Mouse (Mus musculus): ENCODE results near the gene Frmd4b. TPM values are rescaled to one million over a fixed set of nuclear protein-coding genes. Genes with fewer than 3 reads are reported as not detected.

Frmd4b gene
- total and polyA plus RNA-seq, 3 experiments, result 7.3 to 18.1 (median 11.9) TPM

GRCm38 (mm10) chr6:97552573-97552972, 64.8 kb downstream of the Frmd4b start:
- H3K4me1 ChIP-seq (ENCODE audit: control insufficient read depth, insufficient read depth, low read length), result no peaks in the 10 kb centered on the region; the same call in 1 of the 2 replicates
- WGBS, result 95% methylated on average over 3 of the region's 3 CpGs
- no peak for TF ChIP-seq EP300 (IDR thresholded peaks at IDR 0.05; ENCODE audit: insufficient read depth, low read depth, low read length)
- no peak for TF ChIP-seq POLR2A (IDR thresholded peaks at IDR 0.05; ENCODE audit: insufficient read depth, low read depth, low read length)
- TF ChIP-seq CTCF (IDR thresholded peaks at IDR 0.05), result no peak
- no peak overlapping the region for H3K4me3 ChIP-seq
- no peak for DNase-seq
- H3K36me3 ChIP-seq (ENCODE audit: control insufficient read depth, insufficient read depth, low read length), result no peaks in the 10 kb centered on the region
- no peaks in the 10 kb centered on the region for H3K27me3 ChIP-seq (ENCODE audit: control insufficient read depth, insufficient read depth, low read length)
- H3K27ac ChIP-seq, result no peak overlapping the region
- H3K9ac ChIP-seq (ENCODE audit: low read depth, low read length), result no peak overlapping the region
- H3K79me2 ChIP-seq (replicated peaks; ENCODE audit: control insufficient read depth, insufficient read depth, low read length), result no peaks in the 10 kb centered on the region
- intact Hi-C loops (cut with DNase I), result no loop called here

GRCm38 (mm10) chr6:97551884-97552283, 65.5 kb downstream of the Frmd4b start:
- Histone ChIP-seq H3K36me3 (ENCODE audit: control insufficient read depth, insufficient read depth, low read length) (no peaks in the 10 kb centered on the region), H3K27ac (no peak overlapping the region), H3K4me3 (no peak overlapping the region), H3K4me1 (ENCODE audit: control insufficient read depth, insufficient read depth, low read length) (no peaks in the 10 kb centered on the region; the same call in 1 of the 2 replicates), H3K79me2 (replicated peaks; ENCODE audit: control insufficient read depth, insufficient read depth, low read length) (no peaks in the 10 kb centered on the region), H3K9ac (ENCODE audit: low read depth, low read length) (no peak overlapping the region), H3K27me3 (ENCODE audit: control insufficient read depth, insufficient read depth, low read length) (no peaks in the 10 kb centered on the region)
- 80% methylated on average over 8 of the region's 8 CpGs for WGBS
- intact Hi-C loops (cut with DNase I), result no loop called here
- TF ChIP-seq POLR2A (IDR thresholded peaks at IDR 0.05; ENCODE audit: insufficient read depth, low read depth, low read length), result no peak
- no peak for TF ChIP-seq EP300 (IDR thresholded peaks at IDR 0.05; ENCODE audit: insufficient read depth, low read depth, low read length)
- no peak for TF ChIP-seq CTCF (IDR thresholded peaks at IDR 0.05)
- no peak for DNase-seq

GRCm38 (mm10) chr6:97551161-97551560, 66.2 kb downstream of the Frmd4b start:
- H3K79me2 ChIP-seq (replicated peaks; ENCODE audit: control insufficient read depth, insufficient read depth, low read length), result no peaks in the 10 kb centered on the region
- H3K27ac ChIP-seq, result no peak overlapping the region
- H3K4me1 ChIP-seq (ENCODE audit: control insufficient read depth, insufficient read depth, low read length), result no peaks in the 10 kb centered on the region; the same call in none of the 2 replicates
- TF ChIP-seq POLR2A (IDR thresholded peaks at IDR 0.05; ENCODE audit: insufficient read depth, low read depth, low read length) (no peak), CTCF (IDR thresholded peaks at IDR 0.05) (no peak), EP300 (IDR thresholded peaks at IDR 0.05; ENCODE audit: insufficient read depth, low read depth, low read length) (no peak)
- no peak for DNase-seq
- H3K27me3 ChIP-seq (ENCODE audit: control insufficient read depth, insufficient read depth, low read length), result no peaks in the 10 kb centered on the region
- H3K9ac ChIP-seq (ENCODE audit: low read depth, low read length), result no peak overlapping the region
- intact Hi-C loops (cut with DNase I), result no loop called here
- H3K36me3 ChIP-seq (ENCODE audit: control insufficient read depth, insufficient read depth, low read length), result no peaks in the 10 kb centered on the region
- WGBS, result 76% methylated on average over 4 of the region's 4 CpGs
- no peak overlapping the region for H3K4me3 ChIP-seq

- no peak for DNase-seq
- intact Hi-C loops (cut with DNase I), result no loop called here
- no peaks in the 10 kb centered on the region for H3K27me3 ChIP-seq (ENCODE audit: control insufficient read depth, insufficient read depth, low read length)
Observed at GRCm38 (mm10) chr6:97540458-97540857, 76.9 kb downstream of the Frmd4b start.

DNA sequence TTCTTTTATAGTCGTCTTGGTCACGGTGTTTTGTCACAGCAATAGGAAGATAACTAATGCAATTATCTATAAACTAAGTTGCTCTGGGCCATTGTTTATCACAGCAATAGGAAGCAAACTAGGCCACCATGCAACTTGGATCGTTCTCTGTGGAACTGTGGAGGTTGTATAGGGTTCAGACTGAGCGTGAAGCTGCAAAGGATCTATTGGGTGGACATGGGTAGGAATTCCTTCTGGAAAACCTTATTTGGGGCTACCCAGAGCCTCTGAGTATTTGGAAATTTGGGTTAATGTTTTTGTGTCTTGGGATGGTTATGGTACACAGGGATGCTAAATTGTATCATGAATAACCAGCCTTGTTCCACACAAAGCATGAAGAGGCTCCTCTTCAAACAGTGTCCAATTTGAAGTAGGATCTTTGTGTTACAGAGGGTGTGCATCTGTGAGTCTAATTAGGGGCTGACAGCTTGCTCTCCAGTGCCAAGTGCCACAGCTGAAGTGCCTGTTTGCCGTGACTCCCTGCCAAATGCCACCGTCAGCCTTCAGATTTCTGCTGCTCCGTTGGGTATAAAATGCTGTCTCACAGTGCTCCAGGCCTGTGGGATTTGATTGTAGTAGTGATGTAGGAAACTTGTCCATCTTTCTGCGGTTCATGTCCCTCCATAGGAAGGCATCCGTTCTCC, 81.4 kb downstream of the Frmd4b start:
- Histone ChIP-seq H3K27me3 (ENCODE audit: control insufficient read depth, insufficient read depth, low read length) (0 out of 2 replicates have a peak, but pooled peaks cover 2% of the 10 kb centered on the region), H3K4me1 (ENCODE audit: control insufficient read depth, insufficient read depth, low read length) (no peaks in the 10 kb centered on the region), H3K36me3 (ENCODE audit: control insufficient read depth, insufficient read depth, low read length) (no peaks in the 10 kb centered on the region), H3K27ac (no peak overlapping the region), H3K9ac (ENCODE audit: low read depth, low read length) (no peak overlapping the region), H3K4me3 (no peak overlapping the region), H3K79me2 (replicated peaks; ENCODE audit: control insufficient read depth, insufficient read depth, low read length) (no peaks in the 10 kb centered on the region)
- 84% methylated on average over 9 of the region's 9 CpGs for whole genome bisulfite sequencing
- DNase-seq, result peak in 1 of 2 experiments; percentile 27
- TF ChIP-seq CTCF (IDR thresholded peaks at IDR 0.05), result no peak
- no peak for TF ChIP-seq POLR2A (IDR thresholded peaks at IDR 0.05; ENCODE audit: insufficient read depth, low read depth, low read length)
- TF ChIP-seq EP300 (IDR thresholded peaks at IDR 0.05; ENCODE audit: insufficient read depth, low read depth, low read length), result no peak
- intact Hi-C loops (cut with DNase I), result no loop called here

More at GRCm38 (mm10) chr6:97540458-97540857, 76.9 kb downstream of the Frmd4b start:
- Histone ChIP-seq H3K9ac (ENCODE audit: low read depth, low read length) (no peak overlapping the region), H3K4me1 (ENCODE audit: control insufficient read depth, insufficient read depth, low read length) (no peaks in the 10 kb centered on the region), H3K36me3 (ENCODE audit: control insufficient read depth, insufficient read depth, low read length) (no peaks in the 10 kb centered on the region), H3K4me3 (no peak overlapping the region), H3K79me2 (replicated peaks; ENCODE audit: control insufficient read depth, insufficient read depth, low read length) (no peaks in the 10 kb centered on the region), H3K27ac (no peak overlapping the region)
- no peak for TF ChIP-seq CTCF (IDR thresholded peaks at IDR 0.05)
- no peak for TF ChIP-seq POLR2A (IDR thresholded peaks at IDR 0.05; ENCODE audit: insufficient read depth, low read depth, low read length)
- no peak for TF ChIP-seq EP300 (IDR thresholded peaks at IDR 0.05; ENCODE audit: insufficient read depth, low read depth, low read length)
- whole genome bisulfite sequencing, result 92% methylated on average over 2 of the region's 2 CpGs

DNA sequence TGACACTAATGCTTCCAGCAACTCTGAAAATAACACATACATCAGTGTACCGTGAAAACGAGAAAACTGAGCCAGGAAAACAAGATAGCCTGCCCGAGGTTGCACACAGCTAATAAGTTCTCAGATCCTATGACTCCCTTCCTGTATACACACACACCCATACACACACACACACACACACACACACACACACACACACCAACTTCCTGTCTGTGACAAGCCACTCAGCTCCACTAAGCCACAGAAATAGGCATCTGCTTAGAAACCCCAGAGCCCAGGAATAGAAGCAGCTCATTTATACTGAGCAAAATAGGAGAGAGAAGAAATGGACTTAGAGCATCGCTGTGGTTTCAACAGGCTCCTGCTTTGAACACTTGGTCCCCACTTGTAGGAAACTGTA, 86.3 kb downstream of the Frmd4b start:
- no peak for DNase-seq
- 30% methylated on average over 4 of the region's 4 CpGs for WGBS
- Histone ChIP-seq H3K27me3 (ENCODE audit: control insufficient read depth, insufficient read depth, low read length) (0 out of 2 replicates have a peak, but pooled peaks cover 2% of the 10 kb centered on the region), H3K4me3 (no peak overlapping the region), H3K36me3 (ENCODE audit: control insufficient read depth, insufficient read depth, low read length) (no peaks in the 10 kb centered on the region), H3K27ac (no peak overlapping the region), H3K9ac (ENCODE audit: low read depth, low read length) (no peak overlapping the region), H3K4me1 (ENCODE audit: control insufficient read depth, insufficient read depth, low read length) (no peaks in the 10 kb centered on the region), H3K79me2 (replicated peaks; ENCODE audit: control insufficient read depth, insufficient read depth, low read length) (no peaks in the 10 kb centered on the region)
- TF ChIP-seq CTCF (IDR thresholded peaks at IDR 0.05) (no peak), EP300 (IDR thresholded peaks at IDR 0.05; ENCODE audit: insufficient read depth, low read depth, low read length) (no peak), POLR2A (IDR thresholded peaks at IDR 0.05; ENCODE audit: insufficient read depth, low read depth, low read length) (no peak)
- intact Hi-C loops (cut with DNase I), result no loop called here
